Comparison of ENCODE assay signal across 34 mouse cellular contexts in the genomic region with DNA sequence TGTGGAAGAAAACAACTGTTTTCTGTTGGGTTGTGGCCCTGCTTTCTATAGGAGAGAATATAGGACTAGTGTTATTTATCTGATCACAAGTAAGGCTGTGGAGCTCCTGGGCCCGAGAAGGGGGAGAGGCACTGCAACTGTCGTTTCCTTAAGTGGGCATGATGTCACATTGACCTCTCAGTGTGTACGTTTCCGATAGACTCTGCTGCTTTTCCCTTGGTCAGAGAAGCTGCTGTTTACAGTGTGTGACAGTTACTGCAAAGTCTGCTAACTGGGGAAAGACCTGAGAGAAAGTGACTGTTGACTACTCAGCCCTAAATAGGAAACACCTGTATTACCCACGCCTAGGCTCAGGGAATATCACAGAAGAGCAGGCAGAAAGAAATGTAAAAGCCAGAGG. TPM values are rescaled to one million over a fixed set of nuclear protein-coding genes. Genes with fewer than 3 reads are reported as not detected.
DNase-seq lines count a peak whose midpoint lies in the region; ATAC-seq and TF ChIP-seq lines count a peak whose summit lies in the region.
"Had no signal": no experiment of that assay in that cellular context is flagged by ENCODE, and none has a peak within 500 bp of the region (broad histone marks: within the 10 kb centered on the region; RNA-seq: fewer than 3 reads in every experiment).

No protein-coding gene starts in this region.

- TF ChIP-seq CTCF in testis, adult 2 months (IDR thresholded peaks at IDR 0.05; ENCODE audit: control insufficient read depth, insufficient read depth, insufficient replicate concordance, low read depth, low read length) = no peak

- H3K27ac ChIP-seq in testis, adult 2 months (ENCODE audit: control insufficient read depth, insufficient read depth, low read depth, low read length) = peak overlapping the region; percentile 98
- H3K27ac ChIP-seq in hindbrain, embryonic 11.5 days (ENCODE audit: low read depth, low read length) = no peak overlapping the region
- H3K27ac ChIP-seq: embryonic facial prominence, embryonic 12.5 days; forebrain, embryonic 10.5 days; forebrain, embryonic 15.5 days; gastrocnemius, adult 2 months; heart, adult 2 months; hindbrain, embryonic 14.5 days; limb, embryonic 10.5 days; limb, embryonic 15.5 days; stomach, embryonic 15.5 days had no signal

- TF ChIP-seq POLR2A in testis, adult 2 months (IDR thresholded peaks at IDR 0.05; ENCODE audit: control insufficient read depth, low read depth, low read length) = no peak

- DNase-seq in embryo, embryonic 10.5 days (ENCODE audit: low spot score) = peak; percentile 5
- DNase-seq in embryo, embryonic 11 days = no peak
- DNase-seq in testis, postnatal 14 days (ENCODE audit: low spot score) = no peak
- DNase-seq in thymus, postnatal 4 days = peak; percentile 27
- DNase-seq in adrenal gland, postnatal 14 days = no peak
- DNase-seq in hindbrain, embryonic 11.5 days (ENCODE audit: low spot score) = no peak
- DNase-seq: adrenal gland, postnatal 25 days; cerebellum, adult 11-12 months; cerebellum, adult 9-11 months; gastrocnemius, adult 2 months; gastrocnemius, postnatal 36 days; heart, adult 2 months; heart, postnatal 14 days; kidney, adult 9 months; kidney, postnatal 10 days; layer of hippocampus, adult 9-11 months; lung, postnatal 4 days; midbrain, embryonic 14.5 days had no signal

- H3K9ac ChIP-seq in hindbrain, embryonic 11.5 days (ENCODE audit: low read depth, low read length) = no peak overlapping the region
- H3K9ac ChIP-seq: embryonic facial prominence, embryonic 12.5 days; forebrain, embryonic 15.5 days; heart, embryonic 12.5 days; hindbrain, embryonic 14.5 days; limb, embryonic 15.5 days; stomach, embryonic 15.5 days had no signal

- peak; percentile 27 for ATAC-seq in megakaryocyte-erythroid progenitor cell, adult 5-6 weeks (replicated peaks; ENCODE audit: low FRiP score, low TSS enrichment, poor library complexity, severe bottlenecking)
- no peak for ATAC-seq in hindbrain, embryonic 11.5 days (ENCODE audit: low FRiP score)
- ATAC-seq: forebrain, embryonic 15.5 days; intestine, postnatal 0 days; Patski had no signal

- no peaks in the 10 kb centered on the region for H3K36me3 ChIP-seq in testis, adult 2 months (ENCODE audit: control insufficient read depth, insufficient read depth, low read length)
- H3K36me3 ChIP-seq in hindbrain, embryonic 11.5 days (ENCODE audit: control insufficient read depth, insufficient read depth, low read length) = no peaks in the 10 kb centered on the region
- H3K36me3 ChIP-seq: embryonic facial prominence, embryonic 12.5 days; forebrain, embryonic 10.5 days; forebrain, embryonic 15.5 days; heart, embryonic 12.5 days; limb, embryonic 10.5 days; limb, embryonic 15.5 days; stomach, embryonic 15.5 days had no signal

- no peaks in the 10 kb centered on the region for H3K9me3 ChIP-seq in hindbrain, embryonic 11.5 days (ENCODE audit: control insufficient read depth, low read length)
- H3K9me3 ChIP-seq: embryonic facial prominence, embryonic 12.5 days; forebrain, embryonic 10.5 days; forebrain, embryonic 15.5 days; heart, embryonic 12.5 days; limb, embryonic 10.5 days; limb, embryonic 15.5 days; stomach, embryonic 15.5 days had no signal

- peaks cover 16% of the 10 kb centered on the region for H3K4me1 ChIP-seq in testis, adult 2 months (ENCODE audit: control insufficient read depth, insufficient read depth, low read length)
- no peaks in the 10 kb centered on the region for H3K4me1 ChIP-seq in hindbrain, embryonic 11.5 days (replicated peaks; ENCODE audit: control insufficient read depth, insufficient read depth, low read length)
- H3K4me1 ChIP-seq: stomach, embryonic 15.5 days had no signal

- no peaks in the 10 kb centered on the region for H3K27me3 ChIP-seq in testis, adult 2 months (ENCODE audit: control insufficient read depth, insufficient read depth, low read length)
- no peaks in the 10 kb centered on the region for H3K27me3 ChIP-seq in hindbrain, embryonic 11.5 days (ENCODE audit: control insufficient read depth, insufficient read depth, low read length)
- H3K27me3 ChIP-seq: forebrain, embryonic 15.5 days; heart, embryonic 12.5 days; limb, embryonic 15.5 days; stomach, embryonic 15.5 days had no signal

- H3K4me3 ChIP-seq in testis, adult 2 months (ENCODE audit: control insufficient read depth, low read depth, low read length) = peak overlapping the region; percentile 7; the same call in 1 of the 2 replicates
- H3K4me3 ChIP-seq in hindbrain, embryonic 11.5 days (ENCODE audit: low read depth, low read length) = no peak overlapping the region
- H3K4me3 ChIP-seq: embryonic facial prominence, embryonic 12.5 days; forebrain, embryonic 10.5 days; forebrain, embryonic 15.5 days; gastrocnemius, adult 2 months; heart, adult 2 months; heart, embryonic 12.5 days; limb, embryonic 10.5 days; limb, embryonic 15.5 days; stomach, embryonic 15.5 days had no signal

- WGBS in hindbrain, embryonic 11.5 days = 53% methylated on average over 5 of the region's 5 CpGs

- H3K4me2 ChIP-seq in hindbrain, embryonic 11.5 days (replicated peaks; ENCODE audit: low read depth, low read length) = no peak overlapping the region
- H3K4me2 ChIP-seq: embryonic facial prominence, embryonic 12.5 days; forebrain, embryonic 15.5 days; heart, embryonic 12.5 days; hindbrain, embryonic 14.5 days; limb, embryonic 15.5 days; stomach, embryonic 15.5 days had no signal

RNA-seq across cellular contexts. Expression of gene Tspan13, which starts 3.9 kb away (rescaled TPM):
- polyA plus RNA-seq in testis, adult 2 months (2012; rRNA removed) = 12.0 and 13.5 TPM in 2 replicates
- total RNA-seq in megakaryocyte-erythroid progenitor cell, adult 5-6 weeks (2014; fragmentation: Nextera tagmentation) = 126 and 142 TPM in 2 replicates
- 108 and 141 TPM in 2 replicates for total RNA-seq in megakaryocyte-erythroid progenitor cell, adult 5-6 weeks (2017)
- total RNA-seq in adrenal gland, postnatal 14 days (2021) = 27.2 and 36.1 TPM in 2 replicates
- 207 and 229 TPM in 2 replicates for polyA plus RNA-seq in hindbrain, embryonic 11.5 days (2014; fragmentation: Nextera tagmentation; extraction: Ambion mirVana)

RNA-seq across cellular contexts. Expression of gene Agr2, which starts 53.5 kb away (rescaled TPM):
- polyA plus RNA-seq in testis, adult 2 months (2012; rRNA removed) = 0.24 TPM in 1 of 2 replicates, not detected in the other
- not detected in 2 replicates for total RNA-seq in megakaryocyte-erythroid progenitor cell, adult 5-6 weeks (2014; fragmentation: Nextera tagmentation)
- not detected in 2 replicates for total RNA-seq in megakaryocyte-erythroid progenitor cell, adult 5-6 weeks (2017)
- total RNA-seq in adrenal gland, postnatal 14 days (2021) = not detected in 2 replicates
- not detected in 2 replicates for polyA plus RNA-seq in hindbrain, embryonic 11.5 days (2014; fragmentation: Nextera tagmentation; extraction: Ambion mirVana)
- total RNA-seq: adrenal gland, postnatal 25 days; gastrocnemius, adult 2 months; gastrocnemius, postnatal 36 days; heart, adult 2 months; heart, postnatal 14 days; left cerebral cortex, postnatal 10 days; MEL; monocyte, adult 5-6 weeks had no signal
- polyA plus RNA-seq: forebrain, embryonic 10.5 days; forebrain, embryonic 15.5 days; hindbrain, embryonic 14.5 days; limb, embryonic 10.5 days; midbrain, embryonic 14.5 days; neural tube, embryonic 14.5 days had no signal

Comparison
In these comparisons a context has a peak if more than half of its experiments do, and no peak if none do; other contexts are left out.
1. DNase-seq: peak in embryo, embryonic 10.5 days (single experiment) and thymus, postnatal 4 days (single experiment); none in embryo, embryonic 11 days (single experiment), testis, postnatal 14 days (single experiment), adrenal gland, postnatal 14 days (single experiment) and hindbrain, embryonic 11.5 days (single experiment).